Mouse (Mus musculus): ENCODE data around the gene F5.

DNA sequence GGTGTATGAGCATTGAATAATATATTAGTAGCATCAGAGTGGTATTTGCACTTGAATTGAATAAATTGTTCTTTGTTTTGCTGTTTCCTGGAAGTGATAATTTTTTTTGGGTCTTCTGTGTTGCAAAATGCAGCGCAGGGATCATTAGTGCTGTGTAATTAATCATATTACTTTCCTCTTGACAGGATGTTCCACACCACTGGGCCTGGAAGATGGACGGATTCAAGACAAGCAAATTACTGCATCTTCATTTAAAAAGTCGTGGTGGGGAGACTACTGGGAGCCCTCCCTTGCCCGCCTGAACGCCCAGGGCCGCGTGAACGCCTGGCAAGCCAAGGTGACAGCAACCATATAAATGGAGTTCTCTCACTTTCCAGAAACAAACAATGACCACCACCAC is 62.6 kb downstream of the F5 start:
- TF ChIP-seq CTCF (IDR thresholded peaks at IDR 0.05; ENCODE audit: low read depth, low read length) (no peak), POLR2A (IDR thresholded peaks at IDR 0.05; ENCODE audit: insufficient read depth, low read length) (no peak), EP300 (IDR thresholded peaks at IDR 0.05; ENCODE audit: insufficient read depth, low read depth, low read length) (no peak)

All from ES-Bruce4 (cell line).